Mouse (Mus musculus) embryonic facial prominence, embryonic 15.5 days (tissue): ENCODE data around the gene Macrod2. TPM values are rescaled to one million over a fixed set of nuclear protein-coding genes. Genes with fewer than 3 reads are reported as not detected.

Source experiments
- ATAC-seq: fragments of 200-750 bp; cut with Nextera tagmentation; 2 replicates; pipeline ENCODE4 v1.8.0; 2017; ENCODE audit warnings: low read depth, moderate TSS enrichment; ENCODE audit not compliant: insufficient number of reproducible peaks, low FRiP score, low TSS enrichment
- H3K27ac ChIP-seq: fragments of 300-500 bp; sonication (generic); replicated peaks from 2 replicates; pipeline ENCODE4 v1.5.1; 2015; ENCODE audit warnings: mild to moderate bottlenecking, inconsistent platforms
- H3K27me3 ChIP-seq: fragments of 300-500 bp; sonication (generic); 2 replicates; pipeline ENCODE4 v1.6.1; 2015; ENCODE audit warnings: inconsistent platforms
- H3K36me3 ChIP-seq: fragments of 300-500 bp; sonication (generic); 2 replicates; pipeline ENCODE4 v1.6.1; 2015; ENCODE audit warnings: mild to moderate bottlenecking, inconsistent platforms
- H3K4me1 ChIP-seq: fragments of 300-500 bp; sonication (generic); 2 replicates; pipeline ENCODE4 v1.6.1; 2015; ENCODE audit warnings: inconsistent platforms
- H3K4me2 ChIP-seq: fragments of 300-500 bp; sonication (generic); replicated peaks from 2 replicates; pipeline ENCODE4 v1.6.1; 2015; ENCODE audit warnings: mild to moderate bottlenecking, inconsistent platforms
- H3K4me3 ChIP-seq: fragments of 300-500 bp; sonication (generic); replicated peaks from 2 replicates; pipeline ENCODE4 v1.5.1; 2015; ENCODE audit warnings: mild to moderate bottlenecking, inconsistent platforms
- H3K9ac ChIP-seq: fragments of 300-500 bp; sonication (generic); 2 replicates; pipeline ENCODE4 v1.6.1; 2015; ENCODE audit warnings: inconsistent platforms
- H3K9me3 ChIP-seq: fragments of 300-500 bp; sonication (generic); replicated peaks from 2 replicates; pipeline ENCODE4 v1.6.1; 2016; ENCODE audit warnings: inconsistent platforms
- WGBS: fragments of 180-500 bp; shearing (Covaris S2); methylation state at CpG from one replicate; pipeline ENCODE4 v1.1.7; 2015; 5-methylcytosine and 5-hydroxymethylcytosine counted together
- polyA plus RNA-seq: library from polyadenylated mRNA; unstranded; fragments of >200 nt; fragmentation: Nextera tagmentation; extraction: Ambion mirVana; gene quantifications from 2 replicates; pipeline ENCODE4 v1.2.1, GENCODE M21; 2015

Gene Macrod2
- polyA plus RNA-seq, 1 experiment from 2014 or later = 38.9 TPM

- no peaks in the 10 kb centered on the region for H3K27me3 ChIP-seq
- WGBS = 67% methylated on average over 1 of the region's 1 CpGs
- no peak overlapping the region for H3K9ac ChIP-seq
- no peak overlapping the region for H3K4me3 ChIP-seq
- H3K9me3 ChIP-seq = no peaks in the 10 kb centered on the region
- no peak for ATAC-seq
- H3K4me1 ChIP-seq = no peaks in the 10 kb centered on the region
- no peak overlapping the region for H3K27ac ChIP-seq
- H3K4me2 ChIP-seq = no peak overlapping the region
- no peaks in the 10 kb centered on the region for H3K36me3 ChIP-seq
These were observed 722.5 kb downstream of the Macrod2 start for GRCm38 (mm10) chr2:141117579-141117978.

- WGBS = 93% methylated on average over 1 of the region's 1 CpGs
- ATAC-seq = no peak
These were observed 728.8 kb downstream of the Macrod2 start for GRCm38 (mm10) chr2:141123875-141124274.

GRCm38 (mm10) chr2:141125638-141126037 is 730.5 kb downstream of the Macrod2 start:
- H3K4me3 ChIP-seq = no peak overlapping the region
- H3K9me3 ChIP-seq = no peaks in the 10 kb centered on the region
- no peak overlapping the region for H3K4me2 ChIP-seq
- no peaks in the 10 kb centered on the region for H3K36me3 ChIP-seq
- no peaks in the 10 kb centered on the region for H3K4me1 ChIP-seq
- H3K27ac ChIP-seq = no peak overlapping the region
- H3K9ac ChIP-seq = no peak overlapping the region
- no peaks in the 10 kb centered on the region for H3K27me3 ChIP-seq
- ATAC-seq = no peak

More at GRCm38 (mm10) chr2:141123875-141124274, 728.8 kb downstream of the Macrod2 start:
- Histone ChIP-seq H3K9me3 (no peaks in the 10 kb centered on the region), H3K9ac (no peak overlapping the region), H3K4me2 (no peak overlapping the region), H3K36me3 (no peaks in the 10 kb centered on the region), H3K4me1 (no peaks in the 10 kb centered on the region), H3K27ac (no peak overlapping the region), H3K27me3 (no peaks in the 10 kb centered on the region), H3K4me3 (no peak overlapping the region)

- H3K27ac ChIP-seq = no peak overlapping the region
- no peaks in the 10 kb centered on the region for H3K27me3 ChIP-seq
- H3K4me2 ChIP-seq = no peak overlapping the region
- H3K4me1 ChIP-seq = no peaks in the 10 kb centered on the region
- H3K36me3 ChIP-seq = no peaks in the 10 kb centered on the region
- 29% methylated on average over 2 of the region's 2 CpGs for WGBS
- no peak overlapping the region for H3K4me3 ChIP-seq
- no peak for ATAC-seq
- H3K9me3 ChIP-seq = no peaks in the 10 kb centered on the region
- no peak overlapping the region for H3K9ac ChIP-seq
These were observed 747.2 kb downstream of the Macrod2 start for GRCm38 (mm10) chr2:141142266-141142665.

- Histone ChIP-seq H3K4me2 (no peak overlapping the region), H3K9ac (no peak overlapping the region), H3K4me3 (no peak overlapping the region), H3K27me3 (no peaks in the 10 kb centered on the region), H3K4me1 (peaks cover 6% of the 10 kb centered on the region; the same call in 1 of the 2 replicates), H3K36me3 (no peaks in the 10 kb centered on the region), H3K9me3 (no peaks in the 10 kb centered on the region), H3K27ac (no peak overlapping the region)
- peak; percentile 84 for ATAC-seq
- WGBS = 37% methylated on average over 7 of the region's 7 CpGs
These were observed 757.1 kb downstream of the Macrod2 start for GRCm38 (mm10) chr2:141152011-141152772.

GRCm38 (mm10) chr2:141155972-141156371 is 760.9 kb downstream of the Macrod2 start:
- Histone ChIP-seq H3K27ac (no peak overlapping the region), H3K4me1 (peaks cover 6% of the 10 kb centered on the region; the same call in 1 of the 2 replicates), H3K4me2 (no peak overlapping the region), H3K27me3 (no peaks in the 10 kb centered on the region), H3K9ac (no peak overlapping the region), H3K9me3 (no peaks in the 10 kb centered on the region), H3K4me3 (no peak overlapping the region), H3K36me3 (no peaks in the 10 kb centered on the region)
- ATAC-seq = no peak
- 64% methylated on average over 4 of the region's 4 CpGs for WGBS

GRCm38 (mm10) chr2:141156979-141157593 is 762.0 kb downstream of the Macrod2 start:
- Histone ChIP-seq H3K4me3 (no peak overlapping the region), H3K9ac (no peak overlapping the region), H3K27me3 (no peaks in the 10 kb centered on the region), H3K27ac (no peak overlapping the region), H3K9me3 (no peaks in the 10 kb centered on the region), H3K4me2 (no peak overlapping the region), H3K4me1 (peaks cover 4% of the 10 kb centered on the region; the same call in 1 of the 2 replicates), H3K36me3 (no peaks in the 10 kb centered on the region)
- no peak for ATAC-seq
- WGBS = 67% methylated on average over 7 of the region's 7 CpGs

- H3K27ac ChIP-seq = no peak overlapping the region
- H3K27me3 ChIP-seq = no peaks in the 10 kb centered on the region
These were observed 763.1 kb downstream of the Macrod2 start for GRCm38 (mm10) chr2:141158161-141158560.

GRCm38 (mm10) chr2:141163918-141164317 is 768.8 kb downstream of the Macrod2 start:
- ATAC-seq = no peak
- Histone ChIP-seq H3K9me3 (no peaks in the 10 kb centered on the region), H3K4me1 (0 out of 2 replicates have a peak, but pooled peaks cover 3% of the 10 kb centered on the region), H3K27me3 (no peaks in the 10 kb centered on the region), H3K36me3 (no peaks in the 10 kb centered on the region), H3K27ac (no peak overlapping the region), H3K4me2 (no peak overlapping the region), H3K9ac (no peak overlapping the region), H3K4me3 (no peak overlapping the region)
- 37% methylated on average over 4 of the region's 4 CpGs for WGBS

More at GRCm38 (mm10) chr2:141158161-141158560, 763.1 kb downstream of the Macrod2 start:
- Histone ChIP-seq H3K4me1 (no peaks in the 10 kb centered on the region), H3K4me3 (no peak overlapping the region), H3K9ac (no peak overlapping the region), H3K36me3 (no peaks in the 10 kb centered on the region), H3K4me2 (no peak overlapping the region), H3K9me3 (no peaks in the 10 kb centered on the region)
- ATAC-seq = no peak
- WGBS = 53% methylated on average over 7 of the region's 7 CpGs

- WGBS = 46% methylated on average over 3 of the region's 3 CpGs
- Histone ChIP-seq H3K4me3 (no peak overlapping the region), H3K9ac (no peak overlapping the region), H3K4me2 (no peak overlapping the region), H3K36me3 (no peaks in the 10 kb centered on the region), H3K4me1 (0 out of 2 replicates have a peak, but pooled peaks cover 3% of the 10 kb centered on the region), H3K27ac (no peak overlapping the region), H3K27me3 (no peaks in the 10 kb centered on the region), H3K9me3 (no peaks in the 10 kb centered on the region)
- ATAC-seq = no peak
These were observed 774.5 kb downstream of the Macrod2 start for GRCm38 (mm10) chr2:141169586-141169985.

GRCm38 (mm10) chr2:141173167-141173566 is 778.1 kb downstream of the Macrod2 start:
- ATAC-seq = peak; percentile 63; the same call in 1 of the 2 replicates
- 35% methylated on average over 1 of the region's 1 CpGs for WGBS
- Histone ChIP-seq H3K4me3 (no peak overlapping the region), H3K36me3 (no peaks in the 10 kb centered on the region), H3K4me1 (no peaks in the 10 kb centered on the region), H3K9ac (no peak overlapping the region), H3K4me2 (no peak overlapping the region), H3K27ac (no peak overlapping the region), H3K27me3 (no peaks in the 10 kb centered on the region), H3K9me3 (no peaks in the 10 kb centered on the region)
